Mouse (Mus musculus) embryonic facial prominence, embryonic 10.5 days (tissue): ENCODE data around the gene Galk2. TPM values are rescaled to one million over a fixed set of nuclear protein-coding genes. Genes with fewer than 3 reads are reported as not detected.

ENCODE experiments used
- DNase-seq: peaks from one replicate; pipeline ENCODE4 v3.0.0-alpha.2; 2017; ENCODE audit warnings: low spot score
- H3K27ac ChIP-seq: fragments of 300-500 bp; sonication (generic); replicated peaks from 2 replicates; pipeline ENCODE4 v1.5.1; 2016; ENCODE audit warnings: mild to moderate bottlenecking
- H3K27me3 ChIP-seq: fragments of 300-500 bp; sonication (generic); replicated peaks from 2 replicates; pipeline ENCODE4 v1.6.1; 2016; ENCODE audit warnings: low read depth, mild to moderate bottlenecking; ENCODE audit not compliant: poor library complexity, severe bottlenecking
- H3K36me3 ChIP-seq: fragments of 300-500 bp; sonication (generic); replicated peaks from 2 replicates; pipeline ENCODE4 v1.6.1; 2016; ENCODE audit warnings: mild to moderate bottlenecking, moderate library complexity
- H3K4me1 ChIP-seq: fragments of 300-500 bp; sonication (generic); 2 replicates; pipeline ENCODE4 v1.6.1; 2016
- H3K4me3 ChIP-seq: fragments of 300-500 bp; sonication (generic); 2 replicates; pipeline ENCODE4 v1.5.1; 2016; ENCODE audit warnings: mild to moderate bottlenecking, moderate library complexity
- H3K9me3 ChIP-seq: fragments of 300-500 bp; sonication (generic); 2 replicates; pipeline ENCODE4 v1.6.1; 2016; ENCODE audit warnings: mild to moderate bottlenecking
- WGBS: fragments of 180-500 bp; shearing (Covaris S2); methylation state at CpG from one replicate; pipeline ENCODE4 v1.1.7; 2016; 5-methylcytosine and 5-hydroxymethylcytosine counted together
- polyA plus RNA-seq: library from polyadenylated mRNA; unstranded; fragments of >200 nt; fragmentation: Nextera tagmentation; extraction: Ambion mirVana; gene quantifications from 2 replicates; pipeline ENCODE4 v1.2.1, GENCODE M21; 2016

Gene Galk2
- polyA plus RNA-seq, 1 experiment from 2014 or later = 36.7 TPM

DNA sequence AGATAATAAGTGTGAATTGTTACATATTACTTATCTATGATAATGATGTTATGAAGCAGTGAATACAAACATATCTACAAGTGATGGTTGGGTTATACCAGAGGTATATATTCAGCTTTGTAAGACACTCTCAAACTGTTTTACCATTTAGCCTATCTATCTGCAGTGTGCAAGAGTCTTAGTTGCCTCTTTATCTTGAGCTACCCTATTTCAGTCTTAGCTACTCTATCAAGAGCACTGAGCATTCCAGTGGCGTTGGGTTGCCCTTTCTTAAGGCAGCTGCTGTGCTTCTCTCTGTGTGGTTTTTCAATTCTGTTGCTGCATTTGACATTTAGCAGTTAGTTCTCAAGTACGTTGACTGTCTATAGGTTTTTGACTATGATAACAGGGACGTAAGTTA, 4.9 kb downstream of the Galk2 start:
- 86% methylated on average over 3 of the region's 3 CpGs for WGBS

DNA sequence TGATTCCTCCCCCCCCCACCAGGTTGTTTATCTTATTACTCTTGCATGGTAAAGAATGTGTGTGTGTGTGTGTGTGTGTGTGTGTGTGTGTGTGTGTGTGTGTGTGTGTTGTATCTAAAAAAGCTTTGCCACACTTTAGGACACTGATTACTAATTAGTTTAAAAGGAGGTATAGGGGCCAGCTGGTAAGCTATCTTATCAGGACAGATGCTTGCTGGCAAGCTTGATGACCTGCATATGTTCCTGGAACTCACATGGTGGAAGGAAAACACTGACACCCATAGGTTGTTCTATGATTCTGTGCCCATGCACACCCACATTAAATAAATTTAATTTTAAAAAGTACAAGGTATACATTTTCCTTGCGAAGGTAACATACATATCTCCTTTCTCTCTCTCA, 5.6 kb downstream of the Galk2 start:
- Histone ChIP-seq H3K4me1 (peaks cover 17% of the 10 kb centered on the region), H3K9me3 (no peaks in the 10 kb centered on the region), H3K4me3 (no peak overlapping the region), H3K27ac (no peak overlapping the region), H3K27me3 (no peaks in the 10 kb centered on the region), H3K36me3 (no peaks in the 10 kb centered on the region)
- no peak for DNase-seq
- WGBS = 83% methylated on average over 1 of the region's 1 CpGs

More for the DNA sequence above, 4.9 kb downstream of the Galk2 start:
- no peaks in the 10 kb centered on the region for H3K36me3 ChIP-seq
- H3K27ac ChIP-seq = no peak overlapping the region
- H3K4me3 ChIP-seq = no peak overlapping the region
- H3K9me3 ChIP-seq = no peaks in the 10 kb centered on the region
- H3K4me1 ChIP-seq = peaks cover 19% of the 10 kb centered on the region
- H3K27me3 ChIP-seq = no peaks in the 10 kb centered on the region
- DNase-seq = no peak

DNA sequence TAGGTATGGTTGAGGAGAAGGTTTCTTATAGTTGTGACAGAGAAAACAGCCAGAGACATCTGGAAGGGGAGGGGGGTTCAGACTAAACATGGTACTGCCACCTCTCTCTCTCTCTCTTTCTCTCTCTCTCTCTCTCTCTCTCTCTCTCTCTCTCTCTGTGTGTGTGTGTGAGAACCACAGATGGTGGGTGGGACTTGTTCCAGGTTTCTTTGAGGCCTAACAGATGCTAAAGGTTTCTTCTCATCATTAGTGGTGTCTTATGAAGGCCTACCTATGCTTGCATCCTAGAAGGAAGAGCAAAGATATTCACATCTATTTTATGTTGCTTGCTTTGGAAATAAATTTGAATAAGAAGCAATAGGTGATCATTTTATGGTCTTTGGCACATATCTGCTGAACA, 6.7 kb downstream of the Galk2 start:
- Histone ChIP-seq H3K9me3 (no peaks in the 10 kb centered on the region), H3K4me1 (peaks cover 14% of the 10 kb centered on the region), H3K4me3 (peak overlapping the region; percentile 73), H3K27me3 (no peaks in the 10 kb centered on the region), H3K36me3 (no peaks in the 10 kb centered on the region), H3K27ac (0 out of 2 replicates have a peak overlapping the region, but pooled peaks have one; percentile 83)
- no peak for DNase-seq

DNA sequence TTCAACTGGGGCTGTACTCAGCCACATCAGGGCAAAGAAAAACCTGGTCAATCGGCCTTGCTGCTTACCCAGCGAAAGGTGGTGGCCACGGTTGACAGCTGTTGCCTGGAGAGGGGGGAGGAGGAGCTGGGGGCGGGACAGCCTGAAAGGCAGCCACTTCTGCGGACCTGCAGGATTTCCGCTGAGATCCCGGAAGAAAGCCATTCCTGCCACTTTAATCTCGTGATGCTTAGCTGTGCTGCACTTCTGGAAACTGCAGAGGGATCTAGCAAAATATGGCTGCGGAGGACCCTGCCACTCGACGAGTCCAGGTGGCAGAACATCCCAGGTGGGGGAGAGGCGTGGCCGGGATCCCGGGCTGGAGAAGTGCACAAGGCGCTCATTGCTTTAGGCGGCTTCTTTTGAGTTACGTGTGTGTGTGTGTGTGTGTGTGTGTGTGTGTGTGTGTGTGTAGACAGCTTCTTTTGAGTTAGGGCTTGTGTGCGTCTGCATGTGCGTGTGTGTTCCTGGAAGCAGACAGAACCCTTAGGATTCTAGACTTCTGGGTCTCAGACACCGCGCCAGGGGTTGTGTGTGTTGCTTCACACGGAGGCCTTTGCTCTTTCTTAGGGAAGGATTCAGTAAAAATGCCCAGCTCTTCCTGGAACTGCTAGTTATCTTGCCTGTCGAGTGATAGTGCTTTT, 7.3 kb downstream of the Galk2 start:
- H3K4me3 ChIP-seq = peak overlapping the region; percentile 73
- 7% methylated on average over 23 of the region's 23 CpGs for WGBS
- peak overlapping the region; percentile 83 for H3K27ac ChIP-seq

DNA sequence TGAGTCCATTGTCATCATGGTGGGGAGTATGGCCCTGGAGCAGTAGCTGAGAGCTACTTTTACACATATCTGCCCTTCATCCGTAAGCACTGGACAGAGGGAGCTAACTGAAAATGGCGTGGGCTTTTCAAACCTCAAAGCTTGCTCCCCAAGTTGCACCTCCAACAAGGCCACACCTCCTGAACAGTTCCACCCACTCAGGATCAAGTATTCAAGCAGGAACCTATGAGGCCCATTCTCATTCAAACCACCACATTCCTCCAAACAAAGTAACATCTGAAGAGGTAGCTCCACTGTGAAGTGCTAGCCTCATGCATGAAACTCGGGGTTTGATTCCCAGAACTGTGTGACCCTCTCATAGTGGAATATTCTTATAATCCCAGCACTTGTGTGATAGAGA, 9.4 kb downstream of the Galk2 start:
- no peaks in the 10 kb centered on the region for H3K27me3 ChIP-seq
- H3K4me1 ChIP-seq = peaks cover 14% of the 10 kb centered on the region
- 80% methylated on average over 3 of the region's 3 CpGs for WGBS
- H3K4me3 ChIP-seq = no peak overlapping the region
- no peaks in the 10 kb centered on the region for H3K36me3 ChIP-seq
- H3K9me3 ChIP-seq = no peaks in the 10 kb centered on the region
- no peak overlapping the region for H3K27ac ChIP-seq
- DNase-seq = no peak

More for the DNA sequence above, 7.3 kb downstream of the Galk2 start:
- peaks cover 14% of the 10 kb centered on the region for H3K4me1 ChIP-seq
- H3K9me3 ChIP-seq = no peaks in the 10 kb centered on the region
- no peaks in the 10 kb centered on the region for H3K36me3 ChIP-seq
- DNase-seq = peak; percentile 75
- no peaks in the 10 kb centered on the region for H3K27me3 ChIP-seq

DNA sequence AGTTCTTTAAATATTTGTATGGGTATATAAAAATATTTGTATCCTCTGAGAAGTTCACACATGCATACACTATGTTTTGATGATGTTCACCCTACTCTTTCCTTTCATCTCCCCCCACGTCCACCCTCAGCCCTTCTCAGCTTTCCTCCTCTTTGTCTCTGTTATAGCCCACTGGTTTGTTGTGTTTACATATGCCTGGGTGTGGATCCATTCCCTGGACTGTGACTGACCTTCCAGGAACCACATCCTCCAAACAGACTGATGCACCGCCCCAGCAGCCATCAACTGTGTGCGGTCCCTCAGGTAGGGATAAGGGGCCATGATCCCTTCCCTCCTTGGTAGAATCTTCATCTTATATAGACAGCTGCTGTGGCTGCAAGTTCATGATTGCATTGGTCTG, 11.2 kb downstream of the Galk2 start:
- Histone ChIP-seq H3K9me3 (no peaks in the 10 kb centered on the region), H3K4me1 (peaks cover 14% of the 10 kb centered on the region), H3K27ac (no peak overlapping the region), H3K36me3 (no peaks in the 10 kb centered on the region), H3K27me3 (no peaks in the 10 kb centered on the region), H3K4me3 (no peak overlapping the region)
- no peak for DNase-seq
- WGBS = 89% methylated on average over 3 of the region's 3 CpGs

DNA sequence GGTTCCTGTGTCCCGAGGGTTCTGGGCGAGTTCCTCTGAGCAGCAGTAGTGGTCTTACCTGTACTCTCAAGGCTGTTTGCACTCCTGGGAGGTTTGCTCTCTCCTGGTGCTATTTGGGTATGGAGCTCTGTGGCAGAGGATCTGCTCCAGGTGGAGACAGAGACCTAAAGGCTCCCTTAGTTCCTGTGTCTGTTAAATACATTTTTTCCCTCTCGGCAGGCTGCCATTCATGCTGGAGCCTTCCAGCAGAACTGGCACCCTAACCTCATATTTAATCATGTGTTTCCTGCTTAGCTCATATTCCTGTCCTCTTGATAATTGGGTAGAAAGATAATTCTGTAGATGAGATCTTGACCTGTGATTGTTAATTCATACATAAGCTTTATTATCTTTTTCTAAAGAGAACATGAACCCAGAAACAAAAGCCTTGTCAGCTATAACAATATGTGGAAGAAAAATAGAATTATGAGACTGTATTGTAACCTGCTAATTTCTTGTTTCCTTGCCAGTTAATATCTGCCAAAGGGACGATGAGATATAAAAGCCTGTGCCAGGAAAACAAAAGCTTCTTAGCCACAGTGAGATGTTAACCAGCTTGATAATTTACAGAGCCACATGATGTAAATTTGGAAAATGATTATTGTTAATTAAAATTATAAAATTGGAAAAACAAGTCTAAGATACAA, 27.1 kb downstream of the Galk2 start:
- Histone ChIP-seq H3K9me3 (no peaks in the 10 kb centered on the region), H3K4me3 (no peak overlapping the region), H3K27ac (no peak overlapping the region), H3K4me1 (no peaks in the 10 kb centered on the region), H3K27me3 (no peaks in the 10 kb centered on the region), H3K36me3 (no peaks in the 10 kb centered on the region)
- WGBS = 90% methylated on average over 4 of the region's 4 CpGs
- no peak for DNase-seq

DNA sequence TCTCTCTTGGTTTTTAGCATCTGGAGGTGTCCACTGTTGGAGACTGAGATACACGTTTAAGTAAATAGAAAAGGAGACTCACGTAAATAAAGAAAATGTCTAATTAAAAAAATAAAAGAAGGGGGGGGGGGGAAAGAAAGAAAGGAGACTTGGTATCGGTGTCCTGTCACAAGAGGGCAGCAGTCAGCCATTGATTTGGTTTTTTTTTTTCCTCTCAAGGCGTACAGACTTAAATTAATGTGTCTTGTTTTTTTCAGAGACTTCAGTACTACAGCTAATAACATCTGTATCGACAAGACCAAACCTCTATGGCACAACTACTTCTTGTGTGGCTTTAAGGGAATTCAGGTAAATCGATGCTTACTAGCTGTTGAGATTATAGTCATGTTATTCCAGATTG, 34.2 kb downstream of the Galk2 start:
- no peaks in the 10 kb centered on the region for H3K9me3 ChIP-seq
- DNase-seq = no peak
- H3K27me3 ChIP-seq = no peaks in the 10 kb centered on the region
- no peak overlapping the region for H3K4me3 ChIP-seq
- H3K36me3 ChIP-seq = no peaks in the 10 kb centered on the region; the same call in 1 of the 2 replicates
- WGBS = 52% methylated on average over 6 of the region's 6 CpGs
- H3K27ac ChIP-seq = no peak overlapping the region
- H3K4me1 ChIP-seq = no peaks in the 10 kb centered on the region

DNA sequence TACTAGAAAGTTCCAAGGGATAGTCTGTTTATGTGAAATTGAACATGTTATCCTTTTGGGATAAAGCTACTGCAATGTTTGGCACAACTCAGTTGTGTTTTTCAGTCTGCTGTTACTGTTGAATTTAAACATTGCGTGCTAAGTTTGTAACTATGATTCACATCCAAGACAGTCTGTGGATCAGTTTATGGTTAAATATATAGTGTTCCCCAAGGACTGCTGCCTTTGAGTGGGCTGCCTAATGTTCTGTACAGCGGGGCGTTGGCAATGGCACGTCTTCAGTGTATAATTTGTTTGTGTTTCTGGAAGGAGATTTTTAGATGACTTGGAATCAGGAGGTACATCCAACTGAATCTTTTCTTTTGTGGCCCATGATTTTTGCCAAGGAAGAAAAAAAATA, 36.2 kb downstream of the Galk2 start:
- no peaks in the 10 kb centered on the region; the same call in 1 of the 2 replicates for H3K36me3 ChIP-seq
- H3K27ac ChIP-seq = no peak overlapping the region
- no peaks in the 10 kb centered on the region for H3K9me3 ChIP-seq
- H3K4me3 ChIP-seq = no peak overlapping the region
- DNase-seq = no peak
- H3K27me3 ChIP-seq = no peaks in the 10 kb centered on the region
- WGBS = 89% methylated on average over 4 of the region's 4 CpGs
- H3K4me1 ChIP-seq = no peaks in the 10 kb centered on the region

DNA sequence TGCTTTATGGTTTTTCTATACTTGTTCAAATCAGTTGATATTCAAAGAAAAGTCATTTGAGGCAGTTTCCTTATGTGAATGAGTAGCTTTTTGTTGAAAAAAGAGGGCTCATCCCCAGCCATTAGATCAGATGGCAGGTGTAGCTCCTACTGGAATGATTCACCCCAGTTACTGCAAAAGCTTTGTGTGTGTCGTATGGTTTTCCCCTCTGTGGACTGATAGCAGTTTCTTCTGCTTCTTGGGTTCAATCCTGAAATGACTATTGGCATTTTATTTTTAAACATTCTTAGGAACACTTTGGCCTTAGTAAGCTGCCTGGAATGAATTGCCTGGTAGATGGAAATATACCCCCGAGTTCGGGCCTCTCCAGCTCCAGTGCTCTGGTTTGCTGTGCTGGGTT, 37.4 kb downstream of the Galk2 start:
- Histone ChIP-seq H3K27ac (no peak overlapping the region), H3K4me3 (no peak overlapping the region), H3K9me3 (no peaks in the 10 kb centered on the region), H3K27me3 (no peaks in the 10 kb centered on the region), H3K4me1 (no peaks in the 10 kb centered on the region), H3K36me3 (no peaks in the 10 kb centered on the region; the same call in 1 of the 2 replicates)
- no peak for DNase-seq
- WGBS = 91% methylated on average over 3 of the region's 3 CpGs

DNA sequence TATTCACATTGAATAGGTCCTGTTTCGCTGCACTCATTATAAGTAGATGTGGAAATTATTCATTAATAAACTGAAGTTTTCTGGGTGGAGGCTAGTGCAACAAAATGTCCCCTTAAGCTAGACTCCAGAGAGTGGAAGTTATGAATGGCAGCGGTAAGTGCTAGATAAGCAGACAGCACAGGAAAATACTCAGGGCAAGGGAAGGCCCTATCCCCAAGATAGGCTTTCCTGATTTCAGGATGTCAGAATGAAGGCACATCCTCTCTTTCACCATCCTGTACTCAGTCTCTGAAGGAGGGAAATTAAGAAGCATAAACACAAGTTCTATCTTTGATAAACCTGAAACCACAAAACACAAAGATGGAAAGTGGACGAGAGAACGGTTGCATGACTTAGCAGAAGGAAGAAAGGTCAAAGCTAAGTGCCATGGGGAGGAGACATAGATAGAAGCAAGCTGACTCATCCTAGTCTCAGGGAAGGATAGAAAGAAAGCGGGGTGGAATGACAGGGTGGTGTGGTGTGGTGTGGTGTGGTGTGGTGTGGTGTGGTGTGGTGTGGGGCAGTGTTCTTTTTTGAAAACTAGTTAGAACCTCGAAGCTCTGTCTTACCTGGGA, 42.0 kb downstream of the Galk2 start:
- Histone ChIP-seq H3K4me1 (no peaks in the 10 kb centered on the region), H3K36me3 (no peaks in the 10 kb centered on the region; the same call in 1 of the 2 replicates), H3K27me3 (no peaks in the 10 kb centered on the region), H3K4me3 (no peak overlapping the region), H3K9me3 (no peaks in the 10 kb centered on the region), H3K27ac (no peak overlapping the region)
- no peak for DNase-seq
- 84% methylated on average over 6 of the region's 6 CpGs for WGBS

DNA sequence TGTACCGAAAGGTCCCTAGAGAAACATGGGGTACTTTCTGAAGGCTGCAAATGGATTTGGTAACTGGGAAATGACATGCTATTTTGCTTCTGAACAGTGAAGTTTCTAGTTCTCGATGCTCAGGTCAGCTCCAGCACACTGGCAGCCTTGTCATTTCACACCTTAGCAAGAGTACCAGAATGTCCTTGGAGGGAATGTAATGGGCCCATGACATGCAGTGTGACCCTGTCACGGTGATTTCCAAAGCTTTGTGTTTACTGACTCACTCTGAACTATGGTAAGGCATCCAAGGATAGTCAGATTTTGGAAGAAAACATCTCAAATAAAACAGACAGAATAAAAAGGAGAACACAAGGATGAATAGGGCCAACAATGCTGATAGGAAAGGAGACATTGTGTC, 42.5 kb downstream of the Galk2 start:
- H3K27ac ChIP-seq = no peak overlapping the region
- no peak overlapping the region for H3K4me3 ChIP-seq
- DNase-seq = no peak
- no peaks in the 10 kb centered on the region for H3K9me3 ChIP-seq
- H3K27me3 ChIP-seq = no peaks in the 10 kb centered on the region
- H3K36me3 ChIP-seq = no peaks in the 10 kb centered on the region; the same call in 1 of the 2 replicates
- H3K4me1 ChIP-seq = no peaks in the 10 kb centered on the region
- WGBS = 92% methylated on average over 3 of the region's 3 CpGs
